Mouse (Mus musculus) liver, embryonic 14.5 days (tissue): Measurements from ENCODE around the gene Fam169a. TPM values are rescaled to one million over a fixed set of nuclear protein-coding genes. Genes with fewer than 3 reads are reported as not detected.

Source experiments
- ATAC-seq: fragments of 200-750 bp; cut with Nextera tagmentation; 2 replicates; pipeline ENCODE4 v1.8.0; 2017; ENCODE audit warnings: moderate number of reproducible peaks, mild to moderate bottlenecking, moderate library complexity; ENCODE audit not compliant: insufficient read depth
- DNase-seq, 3 experiments: peaks; one replicate each; pipeline ENCODE4 v3.0.0-alpha.2; 2012 to 2013; ENCODE audit warnings: low read depth in 3 of 3, low spot score in 3 of 3
- H3K27ac ChIP-seq: fragments of 300-500 bp; sonication (generic); 2 replicates; pipeline ENCODE4 v1.5.1; 2014; ENCODE audit warnings: moderate library complexity, mild to moderate bottlenecking, control low read depth, inconsistent platforms
- H3K27me3 ChIP-seq: fragments of 300-500 bp; sonication (generic); 2 replicates; pipeline ENCODE4 v1.6.1; 2014; ENCODE audit warnings: mild to moderate bottlenecking, low read length, moderate library complexity; ENCODE audit not compliant: control insufficient read depth, insufficient read depth
- H3K36me3 ChIP-seq: fragments of 300-500 bp; sonication (generic); replicated peaks from 2 replicates; pipeline ENCODE4 v1.6.1; 2014; ENCODE audit warnings: low read depth; ENCODE audit not compliant: control insufficient read depth, insufficient read depth
- H3K4me1 ChIP-seq, 2 experiments: fragments of 200-500 bp in 1 of 2; fragments of 300-500 bp in 1 of 2; sonication (generic) in 1 of 2; replicated peaks; 2 replicates each; pipeline ENCODE4 v1.6.1; 2012 to 2014; ENCODE audit warnings: antibody characterized with exemption in 1 of 2, inconsistent platforms in 1 of 2, low read length in 1 of 2; ENCODE audit not compliant: control insufficient read depth in 2 of 2, insufficient read depth in 2 of 2
- H3K4me2 ChIP-seq: fragments of 300-500 bp; sonication (generic); 2 replicates; pipeline ENCODE4 v1.6.1; 2014; ENCODE audit warnings: low read depth, mild to moderate bottlenecking, control low read depth, moderate library complexity
- H3K4me3 ChIP-seq, 2 experiments: fragments of 200-500 bp in 1 of 2; fragments of 300-500 bp in 1 of 2; sonication (generic) in 1 of 2; 2 replicates each; pipeline ENCODE4 v1.5.1; 2012 to 2014; ENCODE audit warnings: low read depth in 2 of 2, low read length in 2 of 2, mild to moderate bottlenecking in 2 of 2, control low read depth in 1 of 2, inconsistent platforms in 1 of 2, moderate library complexity in 1 of 2; ENCODE audit not compliant: insufficient read depth in 1 of 2
- H3K9ac ChIP-seq: fragments of 300-500 bp; sonication (generic); replicated peaks from 2 replicates; pipeline ENCODE4 v1.6.1; 2014; ENCODE audit warnings: mild to moderate bottlenecking, control low read depth, moderate library complexity
- H3K9me3 ChIP-seq: fragments of 300-500 bp; sonication (generic); 2 replicates; pipeline ENCODE4 v1.6.1; 2016; ENCODE audit warnings: low read length, mixed read lengths; ENCODE audit not compliant: control insufficient read depth
- CTCF ChIP-seq: IDR thresholded peaks from 2 replicates; pipeline ENCODE4 v1.5.1; 2016; ENCODE audit warnings: antibody characterized with exemption, low read depth, control low read depth
- EP300 ChIP-seq: IDR thresholded peaks from 2 replicates; pipeline ENCODE4 v1.6.1; 2016; ENCODE audit warnings: antibody characterized with exemption, low read depth
- WGBS: fragments of 180-500 bp; shearing (Covaris S2); extraction: QIAGEN DNeasy Blood & Tissue Kit; methylation state at CpG from one replicate; pipeline ENCODE4 v1.1.7; 2014; ENCODE audit not compliant: insufficient replicate concordance; 5-methylcytosine and 5-hydroxymethylcytosine counted together
- polyA plus RNA-seq, 2 experiments: library from polyadenylated mRNA; depleted of rRNA in 1 of 2; stranded (reverse) in 1 of 2; unstranded in 1 of 2; fragments of >200 nt; fragmentation: Nextera tagmentation in 1 of 2; extraction: Ambion mirVana in 1 of 2; gene quantifications; 2 replicates each; pipeline versions ENCODE4 v1.2.1 to v1.2.3; 2012 to 2014

Gene Fam169a
- polyA plus RNA-seq, 2 experiments: 1.0 to 1.2 TPM

GRCm38 (mm10) chr13:97142321-97142720 is 75.2 kb downstream of the Fam169a start:
- Histone ChIP-seq H3K27me3 (no peaks in the 10 kb centered on the region), H3K9ac (no peak overlapping the region), H3K9me3 (no peaks in the 10 kb centered on the region), H3K4me2 (no peak overlapping the region), H3K27ac (no peak overlapping the region), H3K4me3 (no peak overlapping the region), H3K36me3 (peaks cover 15% of the 10 kb centered on the region), H3K4me1 (peaks cover 5 to 6% of the 10 kb centered on the region in 2 experiments)
- WGBS: 76% methylated on average over 7 of the region's 7 CpGs
- DNase-seq (no peak), ATAC-seq (no peak)
- TF ChIP-seq CTCF: no peak
- TF ChIP-seq EP300: no peak

- 54% methylated on average over 4 of the region's 4 CpGs for WGBS
- TF ChIP-seq EP300 (no peak), CTCF (peak; percentile 76)
- Histone ChIP-seq H3K27ac (no peak overlapping the region), H3K27me3 (no peaks in the 10 kb centered on the region), H3K4me3 (no peak overlapping the region), H3K36me3 (peaks cover 24% of the 10 kb centered on the region), H3K4me1 (no peaks in the 10 kb centered on the region), H3K9me3 (no peaks in the 10 kb centered on the region), H3K9ac (no peak overlapping the region), H3K4me2 (no peak overlapping the region)
- peak; percentile 25 to 48 (median 41) for DNase-seq
- no peak for ATAC-seq
These were observed 78.7 kb downstream of the Fam169a start for GRCm38 (mm10) chr13:97145834-97146233.

GRCm38 (mm10) chr13:97175520-97176264 is 108.6 kb downstream of the Fam169a start:
- no peaks in the 10 kb centered on the region for H3K9me3 ChIP-seq
- no peak for DNase-seq
- H3K27ac ChIP-seq: no peak overlapping the region
- H3K4me3 ChIP-seq: no peak overlapping the region
- WGBS: 79% methylated on average over 10 of the region's 10 CpGs
- H3K4me1 ChIP-seq: no peaks in the 10 kb centered on the region
- no peak for ATAC-seq
- no peak overlapping the region for H3K9ac ChIP-seq
- H3K36me3 ChIP-seq: peaks cover 28% of the 10 kb centered on the region
- no peak overlapping the region for H3K4me2 ChIP-seq
- TF ChIP-seq EP300: no peak
- TF ChIP-seq CTCF: no peak
- no peaks in the 10 kb centered on the region for H3K27me3 ChIP-seq

- H3K27ac ChIP-seq: no peak overlapping the region
- WGBS: 80% methylated on average over 5 of the region's 5 CpGs
These were observed 109.6 kb downstream of the Fam169a start for GRCm38 (mm10) chr13:97176731-97177130.

GRCm38 (mm10) chr13:97178943-97179342 is 111.9 kb downstream of the Fam169a start:
- Histone ChIP-seq H3K36me3 (peaks cover 18% of the 10 kb centered on the region), H3K4me3 (no peak overlapping the region), H3K9me3 (no peaks in the 10 kb centered on the region), H3K9ac (no peak overlapping the region), H3K4me2 (no peak overlapping the region), H3K27ac (no peak overlapping the region), H3K27me3 (no peaks in the 10 kb centered on the region), H3K4me1 (no peaks in the 10 kb centered on the region)
- DNase-seq (no peak), ATAC-seq (no peak)
- WGBS: 80% methylated on average over 7 of the region's 7 CpGs
- TF ChIP-seq EP300: no peak
- TF ChIP-seq CTCF: no peak

More at GRCm38 (mm10) chr13:97176731-97177130, 109.6 kb downstream of the Fam169a start:
- Histone ChIP-seq H3K27me3 (no peaks in the 10 kb centered on the region), H3K36me3 (peaks cover 28% of the 10 kb centered on the region), H3K4me2 (no peak overlapping the region), H3K4me3 (no peak overlapping the region), H3K9ac (no peak overlapping the region), H3K4me1 (no peaks in the 10 kb centered on the region), H3K9me3 (no peaks in the 10 kb centered on the region)
- no peak for TF ChIP-seq EP300
- TF ChIP-seq CTCF: no peak
- DNase-seq: no peak
- no peak for ATAC-seq
